Mouse (Mus musculus): ENCODE measurements around the gene Krtap16-1.

GRCm38 (mm10) chr11:99978953-99979352 lies 7.4 kb downstream of the Krtap16-1 start, which contains the start of gene Krtap29-1:
- no peak for TF ChIP-seq CTCF (IDR thresholded peaks at IDR 0.05; ENCODE audit: extremely low read depth, insufficient read length, insufficient replicate concordance, low read depth, low read length)
- no peak for TF ChIP-seq POLR2A (IDR thresholded peaks at IDR 0.05; ENCODE audit: low read depth, low read length)

Measured in small intestine, adult 2 months (tissue).